Mouse (Mus musculus): Measurements from ENCODE around the gene G3bp2. TPM values are rescaled to one million over a fixed set of nuclear protein-coding genes. Genes with fewer than 3 reads are reported as not detected.

Gene G3bp2
- polyA plus RNA-seq, 1 experiment from 2014 or later = 177 TPM

DNA sequence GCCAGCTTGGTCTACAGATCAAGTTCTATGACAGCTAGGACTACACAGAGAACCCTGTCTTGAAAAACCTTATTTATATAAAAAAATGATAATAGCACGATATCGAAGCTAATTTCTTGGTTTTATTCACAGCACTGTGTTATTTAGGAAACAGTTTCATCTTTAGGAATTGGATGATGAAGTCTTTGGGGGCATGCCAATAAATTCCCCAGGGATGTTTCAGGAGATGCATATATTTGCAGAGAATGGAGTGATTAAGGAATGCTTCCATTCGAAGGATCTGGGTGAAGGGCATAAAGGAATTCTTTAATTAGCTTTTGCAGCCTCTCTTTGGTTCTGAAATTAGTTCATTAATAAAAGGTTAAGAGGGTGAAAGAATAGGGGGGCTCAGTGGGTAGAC, 41.9 kb upstream of the G3bp2 start:
- H3K4me3 ChIP-seq (ENCODE audit: low read depth, low read length) = no peak overlapping the region
- H3K27ac ChIP-seq (ENCODE audit: low read depth, low read length) = no peak overlapping the region
- no peak for ATAC-seq (replicated peaks; ENCODE audit: insufficient number of reproducible peaks, low FRiP score, low TSS enrichment)
- H3K36me3 ChIP-seq (ENCODE audit: control insufficient read depth, insufficient read depth, low read length) = no peaks in the 10 kb centered on the region; the same call in 1 of the 2 replicates
- no peaks in the 10 kb centered on the region for H3K27me3 ChIP-seq (ENCODE audit: control insufficient read depth, insufficient read depth, low read length)
- no peak overlapping the region for H3K4me2 ChIP-seq
- no peak overlapping the region for H3K9ac ChIP-seq (ENCODE audit: low read depth, low read length)
- WGBS (ENCODE audit: insufficient replicate concordance) = 92% methylated on average over 3 of the region's 3 CpGs
- H3K9me3 ChIP-seq (replicated peaks; ENCODE audit: control insufficient read depth, low read length) = no peaks in the 10 kb centered on the region
- H3K4me1 ChIP-seq (ENCODE audit: control insufficient read depth, insufficient read depth, low read length) = peaks cover 15% of the 10 kb centered on the region; the same call in 1 of the 2 replicates

DNA sequence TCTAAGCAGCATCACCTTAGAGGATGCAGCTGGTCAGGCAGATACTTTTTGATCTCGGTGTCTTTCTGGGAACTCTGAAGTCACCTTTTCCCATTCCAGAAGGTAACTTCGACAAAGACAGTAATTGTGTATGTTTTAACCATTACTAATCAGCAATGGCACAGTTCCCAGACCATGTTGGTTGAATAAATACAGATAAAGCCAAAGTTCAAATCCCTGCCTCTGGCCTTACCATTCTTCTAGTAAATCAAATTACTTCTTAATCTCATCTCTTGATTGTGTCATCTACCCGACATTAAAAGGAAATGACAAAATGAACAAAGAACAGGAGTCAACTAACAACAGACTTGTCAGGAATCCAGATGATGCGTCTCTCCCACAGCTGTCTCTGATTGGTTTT, 38.1 kb upstream of the G3bp2 start:
- Histone ChIP-seq H3K4me2 (no peak overlapping the region), H3K4me3 (ENCODE audit: low read depth, low read length) (no peak overlapping the region), H3K9me3 (replicated peaks; ENCODE audit: control insufficient read depth, low read length) (no peaks in the 10 kb centered on the region), H3K4me1 (ENCODE audit: control insufficient read depth, insufficient read depth, low read length) (peaks cover 1% of the 10 kb centered on the region; the same call in 1 of the 2 replicates), H3K36me3 (ENCODE audit: control insufficient read depth, insufficient read depth, low read length) (no peaks in the 10 kb centered on the region; the same call in 1 of the 2 replicates), H3K27ac (ENCODE audit: low read depth, low read length) (no peak overlapping the region), H3K27me3 (ENCODE audit: control insufficient read depth, insufficient read depth, low read length) (no peaks in the 10 kb centered on the region), H3K9ac (ENCODE audit: low read depth, low read length) (no peak overlapping the region)
- no peak for ATAC-seq (replicated peaks; ENCODE audit: insufficient number of reproducible peaks, low FRiP score, low TSS enrichment)
- WGBS (ENCODE audit: insufficient replicate concordance) = 69% methylated on average over 4 of the region's 4 CpGs

DNA sequence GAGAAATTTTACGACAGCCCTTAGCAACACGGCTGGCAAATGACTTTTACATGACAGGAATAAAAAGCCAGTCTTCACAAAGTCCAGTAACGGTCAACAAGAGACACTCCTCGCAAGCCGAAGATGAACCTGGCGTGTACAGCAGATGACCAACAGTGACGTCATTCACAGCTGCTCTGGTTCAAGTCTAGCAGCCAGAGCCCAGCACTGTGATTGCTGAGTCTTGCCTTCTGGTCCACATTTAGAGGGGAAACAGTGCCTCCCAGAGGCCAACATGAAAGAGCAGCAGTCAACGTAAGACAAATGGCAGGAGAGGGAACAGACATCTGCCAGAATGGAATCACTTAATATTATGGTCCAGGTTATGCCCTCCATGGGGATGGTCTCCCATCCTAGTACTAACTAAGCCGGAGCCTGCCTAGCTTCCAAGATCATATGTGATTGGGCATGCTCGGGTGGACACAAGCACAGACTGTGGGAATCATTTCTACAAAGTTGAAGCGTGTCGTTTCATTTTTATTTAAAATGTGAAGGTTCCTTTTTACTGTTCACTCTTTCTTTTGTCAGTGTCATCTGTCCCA, 34.4 kb upstream of the G3bp2 start:
- peak; percentile 57 for ATAC-seq (replicated peaks; ENCODE audit: insufficient number of reproducible peaks, low FRiP score, low TSS enrichment)
- Histone ChIP-seq H3K27me3 (ENCODE audit: control insufficient read depth, insufficient read depth, low read length) (0 out of 2 replicates have a peak, but pooled peaks cover 1% of the 10 kb centered on the region), H3K27ac (ENCODE audit: low read depth, low read length) (no peak overlapping the region), H3K4me1 (ENCODE audit: control insufficient read depth, insufficient read depth, low read length) (no peaks in the 10 kb centered on the region), H3K4me2 (no peak overlapping the region), H3K9ac (ENCODE audit: low read depth, low read length) (no peak overlapping the region), H3K9me3 (replicated peaks; ENCODE audit: control insufficient read depth, low read length) (no peaks in the 10 kb centered on the region), H3K36me3 (ENCODE audit: control insufficient read depth, insufficient read depth, low read length) (no peaks in the 10 kb centered on the region), H3K4me3 (ENCODE audit: low read depth, low read length) (no peak overlapping the region)
- 53% methylated on average over 12 of the region's 12 CpGs for WGBS (ENCODE audit: insufficient replicate concordance)

DNA sequence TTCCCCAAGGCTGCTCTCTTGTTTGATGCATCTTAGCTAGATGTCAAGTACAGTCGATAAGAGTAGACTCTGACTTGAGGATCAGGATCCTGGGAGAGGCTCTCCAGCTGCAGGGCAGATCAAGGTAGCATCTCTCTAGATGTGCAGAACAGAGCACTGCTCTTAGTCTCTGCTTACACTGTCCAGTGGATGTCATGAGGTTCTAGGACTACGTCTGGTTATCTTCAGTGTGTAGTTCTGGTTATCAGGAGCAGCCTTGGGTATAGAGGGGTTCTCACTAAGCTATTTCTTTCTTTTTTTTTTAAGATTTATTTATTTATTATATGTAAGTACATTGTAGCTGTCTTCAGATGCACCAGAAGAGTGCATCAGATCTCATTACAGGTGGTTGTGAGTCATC, 31.4 kb upstream of the G3bp2 start:
- no peak overlapping the region for H3K4me3 ChIP-seq (ENCODE audit: low read depth, low read length)
- no peak overlapping the region for H3K9ac ChIP-seq (ENCODE audit: low read depth, low read length)
- WGBS (ENCODE audit: insufficient replicate concordance) = 69% methylated on average over 2 of the region's 2 CpGs

DNA sequence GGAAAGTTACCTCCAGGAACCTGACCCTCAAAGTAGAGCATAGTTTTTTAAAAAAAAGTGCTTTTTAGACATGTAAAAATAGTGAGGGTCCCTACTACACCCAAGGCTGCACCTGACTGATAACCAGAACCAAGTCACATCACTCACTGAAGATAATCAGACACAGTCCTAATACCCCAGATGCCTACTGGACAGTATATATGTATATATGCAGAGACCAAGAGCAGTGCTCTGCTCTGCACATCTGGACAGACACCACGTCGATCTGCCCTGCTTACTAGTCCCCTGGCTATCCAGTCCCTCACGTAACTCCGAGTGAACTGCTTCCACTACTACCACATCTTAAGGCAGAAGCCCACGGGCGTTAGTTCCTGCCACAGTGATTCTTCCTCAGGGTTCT, 30.7 kb upstream of the G3bp2 start:
- Histone ChIP-seq H3K4me2 (no peak overlapping the region), H3K9me3 (replicated peaks; ENCODE audit: control insufficient read depth, low read length) (no peaks in the 10 kb centered on the region), H3K36me3 (ENCODE audit: control insufficient read depth, insufficient read depth, low read length) (no peaks in the 10 kb centered on the region), H3K27ac (ENCODE audit: low read depth, low read length) (no peak overlapping the region), H3K27me3 (ENCODE audit: control insufficient read depth, insufficient read depth, low read length) (0 out of 2 replicates have a peak, but pooled peaks cover 5% of the 10 kb centered on the region), H3K4me3 (ENCODE audit: low read depth, low read length) (no peak overlapping the region), H3K4me1 (ENCODE audit: control insufficient read depth, insufficient read depth, low read length) (peaks cover 7% of the 10 kb centered on the region; the same call in 1 of the 2 replicates), H3K9ac (ENCODE audit: low read depth, low read length) (no peak overlapping the region)
- no peak for ATAC-seq (replicated peaks; ENCODE audit: insufficient number of reproducible peaks, low FRiP score, low TSS enrichment)
- 81% methylated on average over 6 of the region's 6 CpGs for WGBS (ENCODE audit: insufficient replicate concordance)

More for the DNA sequence above, 31.4 kb upstream of the G3bp2 start:
- Histone ChIP-seq H3K4me1 (ENCODE audit: control insufficient read depth, insufficient read depth, low read length) (peaks cover 7% of the 10 kb centered on the region; the same call in 1 of the 2 replicates), H3K9me3 (replicated peaks; ENCODE audit: control insufficient read depth, low read length) (no peaks in the 10 kb centered on the region), H3K4me2 (no peak overlapping the region), H3K36me3 (ENCODE audit: control insufficient read depth, insufficient read depth, low read length) (no peaks in the 10 kb centered on the region), H3K27ac (ENCODE audit: low read depth, low read length) (no peak overlapping the region), H3K27me3 (ENCODE audit: control insufficient read depth, insufficient read depth, low read length) (0 out of 2 replicates have a peak, but pooled peaks cover 5% of the 10 kb centered on the region)
- ATAC-seq (replicated peaks; ENCODE audit: insufficient number of reproducible peaks, low FRiP score, low TSS enrichment) = no peak

DNA sequence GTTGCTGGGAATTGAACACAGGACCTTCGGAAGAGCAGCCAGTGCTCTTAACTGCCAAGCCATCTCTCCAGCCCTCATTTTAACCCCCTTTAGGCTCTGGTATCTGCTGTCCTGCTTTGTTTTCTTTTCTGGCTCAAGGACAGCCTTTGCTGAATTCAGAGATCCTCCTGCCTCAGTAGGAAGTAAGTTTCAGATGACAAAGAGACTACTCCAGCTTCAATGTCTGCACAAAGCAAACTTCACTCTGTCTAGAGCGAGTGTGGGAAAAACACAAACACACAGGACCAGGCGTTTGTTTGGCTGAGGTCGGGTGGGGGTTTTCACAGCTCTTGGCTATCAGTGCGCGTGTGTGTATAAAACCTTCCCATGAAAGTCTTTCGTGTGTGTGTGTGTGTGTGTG, 30.0 kb upstream of the G3bp2 start:
- H3K4me3 ChIP-seq (ENCODE audit: low read depth, low read length) = no peak overlapping the region
- no peaks in the 10 kb centered on the region for H3K36me3 ChIP-seq (ENCODE audit: control insufficient read depth, insufficient read depth, low read length)
- 0 out of 2 replicates have a peak, but pooled peaks cover 5% of the 10 kb centered on the region for H3K27me3 ChIP-seq (ENCODE audit: control insufficient read depth, insufficient read depth, low read length)
- H3K4me2 ChIP-seq = no peak overlapping the region
- H3K27ac ChIP-seq (ENCODE audit: low read depth, low read length) = no peak overlapping the region
- H3K9ac ChIP-seq (ENCODE audit: low read depth, low read length) = no peak overlapping the region
- H3K4me1 ChIP-seq (ENCODE audit: control insufficient read depth, insufficient read depth, low read length) = peaks cover 7% of the 10 kb centered on the region; the same call in 1 of the 2 replicates
- WGBS (ENCODE audit: insufficient replicate concordance) = 85% methylated on average over 7 of the region's 7 CpGs
- no peak for ATAC-seq (replicated peaks; ENCODE audit: insufficient number of reproducible peaks, low FRiP score, low TSS enrichment)
- no peaks in the 10 kb centered on the region for H3K9me3 ChIP-seq (replicated peaks; ENCODE audit: control insufficient read depth, low read length)

DNA sequence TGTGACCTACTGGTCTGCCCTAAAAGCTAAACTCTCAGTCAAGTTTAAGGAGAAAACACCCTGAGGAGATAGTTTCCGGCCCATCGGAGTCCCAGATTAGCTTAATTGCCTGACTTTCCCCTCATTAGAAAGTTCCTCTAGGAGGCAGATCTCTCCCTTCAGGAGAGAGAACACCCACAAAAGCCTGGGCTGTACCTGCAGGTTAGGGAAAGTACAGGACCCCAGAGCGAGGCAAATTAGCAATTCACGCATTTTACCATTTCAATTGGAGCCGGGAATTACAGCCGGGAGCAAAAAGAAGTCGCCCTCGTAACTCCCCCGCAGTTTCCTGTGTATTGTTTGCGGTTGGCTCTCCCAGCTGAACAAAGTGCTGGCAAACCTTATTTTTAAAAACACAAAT, 29.1 kb upstream of the G3bp2 start:
- H3K27ac ChIP-seq (ENCODE audit: low read depth, low read length) = no peak overlapping the region
- WGBS (ENCODE audit: insufficient replicate concordance) = 9% methylated on average over 10 of the region's 10 CpGs
- peak overlapping the region; percentile 26 for H3K4me3 ChIP-seq (ENCODE audit: low read depth, low read length)
- no peaks in the 10 kb centered on the region for H3K36me3 ChIP-seq (ENCODE audit: control insufficient read depth, insufficient read depth, low read length)
- H3K9me3 ChIP-seq (replicated peaks; ENCODE audit: control insufficient read depth, low read length) = no peaks in the 10 kb centered on the region
- H3K4me2 ChIP-seq = peak overlapping the region; percentile 64
- peaks cover 7% of the 10 kb centered on the region; the same call in 1 of the 2 replicates for H3K4me1 ChIP-seq (ENCODE audit: control insufficient read depth, insufficient read depth, low read length)
- no peak for ATAC-seq (replicated peaks; ENCODE audit: insufficient number of reproducible peaks, low FRiP score, low TSS enrichment)
- H3K9ac ChIP-seq (ENCODE audit: low read depth, low read length) = peak overlapping the region; percentile 54; the same call in 1 of the 2 replicates
- H3K27me3 ChIP-seq (ENCODE audit: control insufficient read depth, insufficient read depth, low read length) = 0 out of 2 replicates have a peak, but pooled peaks cover 5% of the 10 kb centered on the region

DNA sequence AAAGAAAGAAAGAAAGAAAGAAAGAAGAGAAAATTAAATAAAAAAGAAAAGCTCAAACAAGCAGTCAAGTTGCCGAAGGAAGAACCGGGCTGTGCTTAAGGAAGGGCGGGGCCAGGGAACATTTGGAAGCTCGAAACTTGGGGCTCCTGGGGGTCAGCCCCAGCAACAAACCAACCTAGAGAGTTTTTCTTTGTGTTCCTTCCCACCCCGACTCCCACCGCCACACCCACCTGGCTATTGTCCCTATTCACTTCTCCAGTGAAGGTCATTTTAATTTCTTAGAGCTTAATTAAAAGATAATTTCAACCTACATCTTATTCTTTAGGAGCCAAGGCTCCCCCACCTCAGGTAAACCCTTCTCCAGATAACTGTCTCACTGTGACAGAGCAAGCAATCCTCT, 28.7 kb upstream of the G3bp2 start:
- Histone ChIP-seq H3K36me3 (ENCODE audit: control insufficient read depth, insufficient read depth, low read length) (no peaks in the 10 kb centered on the region), H3K9me3 (replicated peaks; ENCODE audit: control insufficient read depth, low read length) (no peaks in the 10 kb centered on the region), H3K27ac (ENCODE audit: low read depth, low read length) (no peak overlapping the region), H3K27me3 (ENCODE audit: control insufficient read depth, insufficient read depth, low read length) (0 out of 2 replicates have a peak, but pooled peaks cover 5% of the 10 kb centered on the region), H3K4me3 (ENCODE audit: low read depth, low read length) (peak overlapping the region; percentile 26), H3K9ac (ENCODE audit: low read depth, low read length) (no peak overlapping the region; the same call in 1 of the 2 replicates), H3K4me1 (ENCODE audit: control insufficient read depth, insufficient read depth, low read length) (peaks cover 7% of the 10 kb centered on the region; the same call in 1 of the 2 replicates), H3K4me2 (peak overlapping the region; percentile 64)
- no peak for ATAC-seq (replicated peaks; ENCODE audit: insufficient number of reproducible peaks, low FRiP score, low TSS enrichment)
- 10% methylated on average over 6 of the region's 6 CpGs for WGBS (ENCODE audit: insufficient replicate concordance)

Measured in heart, embryonic 11.5 days (tissue).